Mouse (Mus musculus): ENCODE measurements at regions not wholly inside any gene's neighbourhood (a gene's known extent, or its start where the extent isn't known, plus 50 kb on each side); places are given as distances from the start of the nearest gene placed in this dataset.

GRCm38 (mm10) chr3:35703528-35704327 is 50.2 kb upstream of the Atp11b start:
- Histone ChIP-seq H3K36me3 (replicated peaks; ENCODE audit: control insufficient read depth, insufficient read depth, low read depth, low read length) (no peaks in the 10 kb centered on the region), H3K4me2 (ENCODE audit: low read depth, low read length) (no peak overlapping the region), H3K27ac (replicated peaks; ENCODE audit: low read depth, low read length) (no peak overlapping the region), H3K27me3 (ENCODE audit: control insufficient read depth, insufficient read depth, low read length) (no peaks in the 10 kb centered on the region), H3K9me3 (replicated peaks; ENCODE audit: control insufficient read depth, low read length) (no peaks in the 10 kb centered on the region), H3K4me1 (ENCODE audit: control insufficient read depth, insufficient read depth, low read length) (no peaks in the 10 kb centered on the region), H3K4me3 (ENCODE audit: low read depth, low read length) (no peak overlapping the region), H3K9ac (replicated peaks; ENCODE audit: low read length) (no peak overlapping the region)
- 75% methylated on average over 8 of the region's 8 CpGs for WGBS
- DNase-seq (ENCODE audit: low spot score): no peak
- no peak for ATAC-seq (replicated peaks; ENCODE audit: insufficient number of reproducible peaks, low FRiP score, low TSS enrichment, low read depth)

Data from embryonic facial prominence, embryonic 11.5 days (tissue).